Mouse (Mus musculus): ENCODE data around the gene Ceacam3.
"Not testable (repeated sequence)": the region's sequence is repeated elsewhere in the genome, so short reads cannot be mapped to it uniquely, and the experiment has no call there.

Ceacam3 gene

GRCm38 (mm10) chr7:17149931-17150330, at the start of gene Ceacam3:
Ceacam3 (plus strand) TSS chr7:17150282.
- DNase-seq (ENCODE audit: low spot score): no peak

- DNase-seq (ENCODE audit: low spot score): not testable (repeated sequence)
Observed at GRCm38 (mm10) chr7:17101631-17102030, 48.5 kb upstream of the Ceacam3 start.

- DNase-seq (ENCODE audit: low spot score): no peak
Observed at GRCm38 (mm10) chr7:17135307-17135706, 14.8 kb upstream of the Ceacam3 start.

GRCm38 (mm10) chr7:17155634-17156033, 5.6 kb downstream of the Ceacam3 start:
- peak; percentile 45 for DNase-seq (ENCODE audit: low spot score)

GRCm38 (mm10) chr7:17156885-17157677, 7.0 kb downstream of the Ceacam3 start:
- no peak for DNase-seq (ENCODE audit: low spot score)

GRCm38 (mm10) chr7:17159011-17159410, 8.9 kb downstream of the Ceacam3 start:
- DNase-seq (ENCODE audit: low spot score): no peak

- DNase-seq (ENCODE audit: low spot score): no peak
Observed at GRCm38 (mm10) chr7:17171827-17172226, 21.7 kb downstream of the Ceacam3 start.

GRCm38 (mm10) chr7:17203177-17203576, 53.1 kb downstream of the Ceacam3 start, which contains the start of gene Psg29:
Psg29 (plus strand) TSS chr7:17203477.
- no peak for DNase-seq (ENCODE audit: low spot score)

GRCm38 (mm10) chr7:17205530-17206184, 55.6 kb downstream of the Ceacam3 start:
- DNase-seq (ENCODE audit: low spot score): no peak
